12 mouse cellular contexts compared by ENCODE assay signal in the genomic region with DNA sequence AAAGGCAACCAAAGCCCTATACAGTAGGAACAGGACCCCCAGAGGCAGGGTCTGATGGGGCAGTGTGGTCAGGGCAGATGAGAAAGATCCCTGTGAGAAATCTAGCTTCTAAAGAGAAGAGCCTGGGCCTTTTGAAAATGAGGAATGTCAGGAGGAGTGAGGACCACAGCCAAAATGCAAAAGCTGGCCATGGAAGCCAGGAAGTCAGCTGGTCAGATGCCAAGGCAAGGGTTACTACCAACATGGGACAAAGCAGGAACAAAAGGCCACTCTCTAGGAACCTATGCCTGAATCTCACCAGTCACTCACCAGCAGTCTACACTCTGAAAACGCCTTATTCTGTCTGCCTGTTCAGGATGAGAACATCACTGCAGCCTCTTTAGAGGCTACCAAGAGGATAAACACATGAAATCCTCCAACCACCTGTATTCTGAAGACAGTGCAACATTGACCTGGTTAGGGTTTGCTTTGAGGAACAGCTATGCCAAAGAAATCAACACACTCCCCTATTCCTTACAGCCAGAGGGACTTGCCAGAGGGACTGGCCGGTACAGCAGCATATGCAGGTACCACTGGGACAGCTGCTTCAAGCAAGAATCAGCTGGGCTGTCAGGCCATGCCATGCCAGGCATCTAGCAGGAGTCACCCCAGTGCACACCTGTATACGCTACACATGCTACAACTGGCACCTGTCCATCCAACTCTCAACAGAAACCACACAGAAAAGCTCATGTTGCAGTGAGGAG. TPM values are rescaled to one million over a fixed set of nuclear protein-coding genes. Genes with fewer than 3 reads are reported as not detected.
A peak's percentile ranks its signal among the peaks of the same experiment; 100 is the strongest.
DNase-seq lines count a peak whose midpoint lies in the region; ATAC-seq lines count a peak whose summit lies in the region.
"Had no signal": no experiment of that assay in that cellular context is flagged by ENCODE, and none has a peak within 500 bp of the region (broad histone marks: within the 10 kb centered on the region; RNA-seq: fewer than 3 reads in every experiment).

No protein-coding gene starts in this region.

- DNase-seq in heart, adult 11 months, result peak; percentile 97
- peak; percentile 68 for DNase-seq in adrenal gland, postnatal 14 days
- no peak for DNase-seq in heart, embryonic 10.5 days (ENCODE audit: low spot score)
- DNase-seq in MN1 (ENCODE audit: low spot score), result no peak
- DNase-seq in testis, postnatal 14 days (ENCODE audit: low spot score), result no peak
- no peak for DNase-seq in gastrocnemius, adult 8-10 months (ENCODE audit: low spot score in 2 of 2)
- DNase-seq: forebrain, postnatal 0 days had no signal

- WGBS in heart, embryonic 11.5 days (ENCODE audit: insufficient replicate concordance), result 71% methylated on average over 3 of the region's 3 CpGs
- 84% methylated on average over 3 of the region's 3 CpGs for WGBS in heart, embryonic 10.5 days
- WGBS in lung, embryonic 16.5 days, result 83% methylated on average over 3 of the region's 3 CpGs

- ATAC-seq in heart, embryonic 11.5 days (replicated peaks; ENCODE audit: insufficient number of reproducible peaks, low FRiP score, low TSS enrichment), result no peak
- 0 out of 2 replicates have a peak, but pooled peaks have one; percentile 26 for ATAC-seq in lung, embryonic 16.5 days (ENCODE audit: low read depth)
- ATAC-seq: forebrain, postnatal 0 days had no signal

- no peaks in the 10 kb centered on the region for H3K9me3 ChIP-seq in heart, embryonic 11.5 days (replicated peaks; ENCODE audit: control insufficient read depth, low read length)
- H3K9me3 ChIP-seq in heart, embryonic 10.5 days, result no peaks in the 10 kb centered on the region
- H3K9me3 ChIP-seq in lung, embryonic 16.5 days (ENCODE audit: control insufficient read depth, low read length), result no peaks in the 10 kb centered on the region
- H3K9me3 ChIP-seq: embryonic facial prominence, embryonic 10.5 days; hindbrain, embryonic 15.5 days had no signal

- no peak overlapping the region for H3K27ac ChIP-seq in heart, embryonic 11.5 days (ENCODE audit: low read depth, low read length)
- H3K27ac ChIP-seq in heart, embryonic 10.5 days, result peak overlapping the region; percentile 25; the same call in 1 of the 2 replicates
- H3K27ac ChIP-seq in lung, embryonic 16.5 days (ENCODE audit: low read length), result no peak overlapping the region
- H3K27ac ChIP-seq: embryonic facial prominence, embryonic 10.5 days; hindbrain, embryonic 15.5 days; stomach, postnatal 0 days had no signal

- H3K4me3 ChIP-seq in heart, embryonic 11.5 days (ENCODE audit: low read depth, low read length), result no peak overlapping the region
- H3K4me3 ChIP-seq in heart, embryonic 10.5 days, result no peak overlapping the region
- no peak overlapping the region for H3K4me3 ChIP-seq in lung, embryonic 16.5 days (ENCODE audit: low read length)
- H3K4me3 ChIP-seq: embryonic facial prominence, embryonic 10.5 days; hindbrain, embryonic 15.5 days had no signal

- H3K27me3 ChIP-seq in heart, embryonic 11.5 days (ENCODE audit: control insufficient read depth, insufficient read depth, low read length), result no peaks in the 10 kb centered on the region
- H3K27me3 ChIP-seq in heart, embryonic 10.5 days (ENCODE audit: insufficient read depth, poor library complexity, severe bottlenecking), result no peaks in the 10 kb centered on the region
- H3K27me3 ChIP-seq in lung, embryonic 16.5 days (ENCODE audit: control insufficient read depth, insufficient read depth, low read depth, low read length), result no peaks in the 10 kb centered on the region
- H3K27me3 ChIP-seq: hindbrain, embryonic 15.5 days had no signal

- H3K4me2 ChIP-seq in heart, embryonic 11.5 days, result no peak overlapping the region
- no peak overlapping the region for H3K4me2 ChIP-seq in lung, embryonic 16.5 days (ENCODE audit: low read depth, low read length)
- H3K4me2 ChIP-seq: hindbrain, embryonic 15.5 days had no signal

- H3K9ac ChIP-seq in heart, embryonic 11.5 days (ENCODE audit: low read depth, low read length), result no peak overlapping the region; the same call in 1 of the 2 replicates
- H3K9ac ChIP-seq in lung, embryonic 16.5 days (ENCODE audit: low read length), result no peak overlapping the region
- H3K9ac ChIP-seq: forebrain, postnatal 0 days; hindbrain, embryonic 15.5 days had no signal

- H3K36me3 ChIP-seq in heart, embryonic 11.5 days (ENCODE audit: control insufficient read depth, insufficient read depth, low read length), result no peaks in the 10 kb centered on the region
- H3K36me3 ChIP-seq in heart, embryonic 10.5 days, result no peaks in the 10 kb centered on the region
- no peaks in the 10 kb centered on the region for H3K36me3 ChIP-seq in lung, embryonic 16.5 days (ENCODE audit: control insufficient read depth, insufficient read depth, low read length)
- H3K36me3 ChIP-seq: hindbrain, embryonic 15.5 days had no signal

- H3K4me1 ChIP-seq in heart, embryonic 11.5 days (ENCODE audit: control insufficient read depth, insufficient read depth, low read length), result peaks cover 26% of the 10 kb centered on the region
- peaks cover 51% of the 10 kb centered on the region for H3K4me1 ChIP-seq in heart, embryonic 10.5 days
- H3K4me1 ChIP-seq in lung, embryonic 16.5 days (replicated peaks; ENCODE audit: control insufficient read depth, insufficient read depth, low read length), result peaks cover 12% of the 10 kb centered on the region

RNA-seq across cellular contexts. Expression of a gene that starts 8.6 kb away (rescaled TPM):
- 8.1 and 10.2 TPM in 2 replicates for polyA plus RNA-seq in heart, embryonic 11.5 days (2014; fragmentation: Nextera tagmentation; extraction: Ambion mirVana)
- total RNA-seq in adrenal gland, postnatal 14 days (2021), result 74.4 and 78.0 TPM in 2 replicates
- 9.6 and 11.1 TPM in 2 replicates for polyA plus RNA-seq in heart, embryonic 10.5 days (2016; fragmentation: Nextera tagmentation; extraction: Ambion mirVana)
- 5.2 and 5.5 TPM in 2 replicates for polyA plus RNA-seq in lung, embryonic 16.5 days (2015; fragmentation: Nextera tagmentation; extraction: Ambion mirVana)
- 10 to 100 TPM; 27.3 to 40.0 (median 33.9) TPM for total RNA-seq in gastrocnemius, adult 8-10 months (2022)

Comparison
In these comparisons a context has a peak if more than half of its experiments do, and no peak if none do; other contexts are left out.
1. DNase-seq: peak in heart, adult 11 months (single experiment) and adrenal gland, postnatal 14 days (single experiment); none in heart, embryonic 10.5 days (single experiment), MN1 (single experiment), testis, postnatal 14 days (single experiment) and gastrocnemius, adult 8-10 months (0 of 2).